Mouse (Mus musculus) urinary bladder, postnatal 10 days (tissue): ENCODE measurements around the gene Myo1a.
"Not testable (repeated sequence)": the region's sequence is repeated elsewhere in the genome, so short reads cannot be mapped to it uniquely, and the experiment has no call there.

ENCODE experiments used
- DNase-seq: peaks from one replicate; pipeline ENCODE4 v3.0.0; 2022; ENCODE audit warnings: low spot score

Myo1a gene

GRCm38 (mm10) chr10:127704766-127705220, at the start of gene Myo1a:
TSS of gene Myo1a (plus strand) at chr10:127705170.
- DNase-seq: no peak

- DNase-seq: not testable (repeated sequence)
Observed at GRCm38 (mm10) chr10:127657617-127658016, 47.4 kb upstream of the Myo1a start.

GRCm38 (mm10) chr10:127658076-127658475, 46.9 kb upstream of the Myo1a start:
- no peak for DNase-seq

- no peak for DNase-seq
Observed at GRCm38 (mm10) chr10:127659551-127659950, 45.4 kb upstream of the Myo1a start.

GRCm38 (mm10) chr10:127661291-127661914, 43.6 kb upstream of the Myo1a start:
- no peak for DNase-seq

GRCm38 (mm10) chr10:127661915-127662663, 42.9 kb upstream of the Myo1a start:
- DNase-seq: no peak

- no peak for DNase-seq
Observed at GRCm38 (mm10) chr10:127662666-127663253, 42.2 kb upstream of the Myo1a start.

- DNase-seq: no peak
Observed at GRCm38 (mm10) chr10:127663590-127663989, 41.4 kb upstream of the Myo1a start.

GRCm38 (mm10) chr10:127664166-127664565, 40.8 kb upstream of the Myo1a start:
- DNase-seq: no peak

GRCm38 (mm10) chr10:127664891-127665290, 40.1 kb upstream of the Myo1a start:
- DNase-seq: no peak

GRCm38 (mm10) chr10:127665366-127666181, 39.4 kb upstream of the Myo1a start:
- no peak for DNase-seq

GRCm38 (mm10) chr10:127666501-127667268, 38.3 kb upstream of the Myo1a start, which contains the start of gene Nemp1:
TSS of gene Nemp1 (plus strand) at chr10:127666901.
- DNase-seq: no peak

GRCm38 (mm10) chr10:127667269-127668092, 37.5 kb upstream of the Myo1a start:
- DNase-seq: no peak

- no peak for DNase-seq
Observed at GRCm38 (mm10) chr10:127668093-127669050, 36.6 kb upstream of the Myo1a start, which contains the start of gene Nab2. TSS of gene Nab2 (minus strand) at chr10:127668568.

GRCm38 (mm10) chr10:127669170-127669569, 35.8 kb upstream of the Myo1a start:
- DNase-seq: no peak

- no peak for DNase-seq
Observed at GRCm38 (mm10) chr10:127670185-127670584, 34.8 kb upstream of the Myo1a start.

GRCm38 (mm10) chr10:127671276-127671675, 33.7 kb upstream of the Myo1a start:
- no peak for DNase-seq

- no peak for DNase-seq
Observed at GRCm38 (mm10) chr10:127674046-127674655, 30.8 kb upstream of the Myo1a start.
